Mouse (Mus musculus) heart, postnatal 0 days (tissue): Measurements from ENCODE around the gene 9130019O22Rik. TPM values are rescaled to one million over a fixed set of nuclear protein-coding genes. Genes with fewer than 3 reads are reported as not detected.

ENCODE experiments used
- ATAC-seq: fragments of 200-750 bp; cut with Nextera tagmentation; 2 replicates; pipeline ENCODE4 v1.8.0; 2017; ENCODE audit warnings: low read depth, moderate number of reproducible peaks, moderate library complexity; ENCODE audit not compliant: insufficient read depth
- DNase-seq: peaks from one replicate; pipeline ENCODE4 v3.0.0-alpha.2; 2016; ENCODE audit warnings: low spot score
- H3K27ac ChIP-seq: fragments of 300-500 bp; sonication (generic); 2 replicates; pipeline ENCODE4 v1.5.1; 2014; ENCODE audit warnings: low read depth, mild to moderate bottlenecking
- H3K27me3 ChIP-seq: fragments of 300-500 bp; sonication (generic); 2 replicates; pipeline ENCODE4 v1.6.1; 2014; ENCODE audit warnings: low read length, mixed read lengths; ENCODE audit not compliant: control insufficient read depth, insufficient read depth
- H3K36me3 ChIP-seq: fragments of 300-500 bp; sonication (generic); replicated peaks from 2 replicates; pipeline ENCODE4 v1.6.1; 2014; ENCODE audit warnings: low read length, mixed read lengths; ENCODE audit not compliant: control insufficient read depth, insufficient read depth
- H3K4me1 ChIP-seq: fragments of 300-500 bp; sonication (generic); 2 replicates; pipeline ENCODE4 v1.6.1; 2014; ENCODE audit warnings: antibody characterized with exemption; ENCODE audit not compliant: control insufficient read depth, insufficient read depth
- H3K4me2 ChIP-seq: fragments of 300-500 bp; sonication (generic); 2 replicates; pipeline ENCODE4 v1.6.1; 2014; ENCODE audit warnings: low read depth, mild to moderate bottlenecking, low read length, moderate library complexity
- H3K4me3 ChIP-seq: fragments of 300-500 bp; sonication (generic); 2 replicates; pipeline ENCODE4 v1.5.1; 2014; ENCODE audit warnings: low read depth, low read length
- H3K9ac ChIP-seq: fragments of 300-500 bp; sonication (generic); replicated peaks from 2 replicates; pipeline ENCODE4 v1.6.1; 2014; ENCODE audit warnings: low read depth, low read length, mixed read lengths
- H3K9me3 ChIP-seq: fragments of 300-500 bp; sonication (generic); replicated peaks from 2 replicates; pipeline ENCODE4 v1.6.1; 2016; ENCODE audit warnings: low read length; ENCODE audit not compliant: control insufficient read depth
- CTCF ChIP-seq: IDR thresholded peaks from 2 replicates; pipeline ENCODE4 v1.5.1; 2016; ENCODE audit warnings: antibody characterized with exemption, control low read depth, low read depth
- EP300 ChIP-seq: IDR thresholded peaks from 2 replicates; pipeline ENCODE4 v1.6.1; 2016; ENCODE audit warnings: antibody characterized with exemption, low read depth
- WGBS: fragments of 180-500 bp; shearing (Covaris S2); extraction: QIAGEN DNeasy Blood & Tissue Kit; methylation state at CpG from one replicate; pipeline ENCODE4 v1.1.7; 2014; 5-methylcytosine and 5-hydroxymethylcytosine counted together
- polyA plus RNA-seq: library from polyadenylated mRNA; unstranded; fragments of >200 nt; fragmentation: Nextera tagmentation; extraction: Ambion mirVana; gene quantifications from 2 replicates; pipeline ENCODE4 v1.2.1, GENCODE M21; 2015
- total RNA-seq: library from RNA; depleted of rRNA; stranded (reverse); fragments of >200 nt; gene quantifications from 2 replicates; pipeline ENCODE4 v1.2.3, GENCODE M21; 2014; ENCODE audit warnings: low replicate concordance; rRNA removed

Gene 9130019O22Rik
- total and polyA plus RNA-seq, 2 experiments from 2014 or later = 2.8 to 3.2 TPM

DNA sequence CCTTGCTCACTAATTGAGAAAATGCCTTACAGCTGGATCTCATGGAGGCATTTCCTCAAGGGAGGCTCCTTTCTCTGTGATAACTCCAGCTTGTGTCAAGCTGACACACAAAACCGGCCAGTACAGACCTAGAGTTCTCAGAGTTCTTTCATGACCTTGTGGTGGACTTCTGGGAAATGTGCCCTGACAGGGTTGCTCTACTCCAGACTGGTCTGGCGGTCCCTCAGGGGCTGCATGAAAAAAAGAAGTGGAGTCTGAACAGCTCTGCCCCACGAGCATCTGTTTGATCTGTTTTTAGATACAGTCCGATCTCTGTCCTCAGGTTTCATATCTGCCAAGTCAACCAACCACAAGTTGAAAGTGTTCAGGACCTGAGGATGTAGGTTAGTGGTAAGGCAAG, 49.3 kb downstream of the 9130019O22Rik start:
- TF ChIP-seq CTCF (no peak), EP300 (no peak)
- 30% methylated on average over 4 of the region's 4 CpGs for WGBS
- Histone ChIP-seq H3K9ac (no peak overlapping the region), H3K4me2 (no peak overlapping the region), H3K4me3 (no peak overlapping the region), H3K36me3 (peaks cover 13% of the 10 kb centered on the region; the same call in 1 of the 2 replicates), H3K9me3 (no peaks in the 10 kb centered on the region), H3K27me3 (no peaks in the 10 kb centered on the region), H3K27ac (no peak overlapping the region), H3K4me1 (0 out of 2 replicates have a peak, but pooled peaks cover 3% of the 10 kb centered on the region)
- ATAC-seq = no peak
- no peak for DNase-seq

DNA sequence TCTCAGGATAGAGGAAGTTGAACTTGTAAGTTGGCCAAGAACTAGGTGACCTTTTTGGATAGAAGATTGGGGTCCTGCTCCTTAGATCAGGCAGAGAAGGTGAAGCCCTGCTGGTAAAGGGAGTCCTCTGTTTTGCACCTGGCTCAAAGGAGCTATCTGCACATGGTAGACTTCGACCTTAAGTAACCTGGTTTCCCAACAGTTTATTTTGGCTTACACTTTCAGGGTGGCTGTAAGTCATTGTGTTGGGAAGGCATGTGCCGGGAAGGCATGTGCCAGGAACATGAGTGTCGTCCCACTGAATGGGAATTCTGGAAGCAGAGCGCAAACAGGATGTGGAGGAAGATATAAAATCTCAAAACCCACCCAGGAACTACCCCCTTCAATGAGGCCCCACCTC, 51.4 kb downstream of the 9130019O22Rik start:
- H3K9ac ChIP-seq = no peak overlapping the region
- H3K27me3 ChIP-seq = no peaks in the 10 kb centered on the region
- no peak for ATAC-seq
- TF ChIP-seq EP300 = no peak
- no peak for TF ChIP-seq CTCF
- H3K9me3 ChIP-seq = no peaks in the 10 kb centered on the region
- no peak overlapping the region for H3K27ac ChIP-seq
- H3K36me3 ChIP-seq = no peaks in the 10 kb centered on the region
- DNase-seq = no peak
- no peak overlapping the region for H3K4me2 ChIP-seq
- 76% methylated on average over 4 of the region's 4 CpGs for WGBS
- no peaks in the 10 kb centered on the region for H3K4me1 ChIP-seq
- no peak overlapping the region for H3K4me3 ChIP-seq

DNA sequence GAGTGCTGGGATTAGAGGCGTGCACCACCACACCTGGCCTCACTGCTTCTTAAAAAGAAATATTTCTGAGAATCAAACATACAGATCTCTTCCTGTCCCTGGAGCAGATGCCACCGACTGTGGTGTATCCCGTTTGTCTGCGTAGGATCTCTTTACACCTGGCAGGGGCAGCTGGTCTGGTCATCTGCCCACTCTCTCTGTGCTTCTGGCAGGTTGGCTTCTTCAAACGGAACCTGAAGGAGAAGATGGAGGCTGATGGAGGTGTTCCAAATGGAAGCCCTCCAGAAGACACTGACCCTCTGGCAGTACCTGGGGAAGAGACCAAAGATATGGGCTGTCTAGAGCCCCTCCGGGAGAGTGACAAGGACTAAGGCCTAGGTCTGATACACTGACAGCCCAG, 53.7 kb downstream of the 9130019O22Rik start:
- ATAC-seq = no peak
- no peaks in the 10 kb centered on the region for H3K27me3 ChIP-seq
- H3K36me3 ChIP-seq = no peaks in the 10 kb centered on the region
- no peak overlapping the region for H3K4me2 ChIP-seq
- no peak overlapping the region for H3K9ac ChIP-seq
- WGBS = 70% methylated on average over 6 of the region's 6 CpGs
- TF ChIP-seq EP300 (no peak), CTCF (no peak)
- DNase-seq = no peak
- H3K9me3 ChIP-seq = no peaks in the 10 kb centered on the region
- no peak overlapping the region for H3K27ac ChIP-seq
- H3K4me1 ChIP-seq = no peaks in the 10 kb centered on the region
- H3K4me3 ChIP-seq = no peak overlapping the region

Other genes starting within 250 kb of the 9130019O22Rik start
- gene Spn, start 249.3 kb downstream of the 9130019O22Rik start, total RNA-seq = 0.19 and 1.3 TPM in 2 replicates
- gene Spn, start 249.3 kb downstream of the 9130019O22Rik start, polyA plus RNA-seq = 0.10 and 0.18 TPM in 2 replicates
- gene Cd2bp2, start 191.1 kb downstream of the 9130019O22Rik start, total RNA-seq = 39.3 and 39.9 TPM in 2 replicates
- gene Cd2bp2, start 191.1 kb downstream of the 9130019O22Rik start, polyA plus RNA-seq = 26.9 and 27.2 TPM in 2 replicates
- 30.2 and 45.3 TPM in 2 replicates for gene Tbc1d10b, start 178.7 kb downstream of the 9130019O22Rik start, total RNA-seq
- gene Tbc1d10b, start 178.7 kb downstream of the 9130019O22Rik start, polyA plus RNA-seq = 9.6 and 10.8 TPM in 2 replicates
- 22.1 TPM in 1 of 2 replicates, not detected in the other for gene Mylpf, start 178.3 kb downstream of the 9130019O22Rik start, total RNA-seq
- gene Mylpf, start 178.3 kb downstream of the 9130019O22Rik start, polyA plus RNA-seq = 3.2 and 5.4 TPM in 2 replicates
- gene Zfp553, start 154.1 kb downstream of the 9130019O22Rik start, total RNA-seq = 11.8 and 18.5 TPM in 2 replicates
- 10.9 and 11.2 TPM in 2 replicates for gene Zfp553, start 154.1 kb downstream of the 9130019O22Rik start, polyA plus RNA-seq
- gene Sept1, start 154.0 kb downstream of the 9130019O22Rik start, total RNA-seq = 2.3 and 8.6 TPM in 2 replicates
- gene Sept1, start 154.0 kb downstream of the 9130019O22Rik start, polyA plus RNA-seq = 18.7 and 19.4 TPM in 2 replicates
- gene Zfp771, start 142.9 kb downstream of the 9130019O22Rik start, total RNA-seq = 38.5 and 43.6 TPM in 2 replicates
- 23.3 and 26.4 TPM in 2 replicates for gene Zfp771, start 142.9 kb downstream of the 9130019O22Rik start, polyA plus RNA-seq
- gene Dctpp1, start 126.5 kb downstream of the 9130019O22Rik start, total RNA-seq = 152 and 165 TPM in 2 replicates
- gene Dctpp1, start 126.5 kb downstream of the 9130019O22Rik start, polyA plus RNA-seq = 94.2 and 97.1 TPM in 2 replicates
- gene Sephs2, start 113.1 kb downstream of the 9130019O22Rik start, total RNA-seq = 76.5 and 78.0 TPM in 2 replicates
- 51.8 and 55.7 TPM in 2 replicates for gene Sephs2, start 113.1 kb downstream of the 9130019O22Rik start, polyA plus RNA-seq
- 1.7 and 4.0 TPM in 2 replicates for gene Itgal, start 90.9 kb downstream of the 9130019O22Rik start, total RNA-seq
- gene Itgal, start 90.9 kb downstream of the 9130019O22Rik start, polyA plus RNA-seq = 0.96 and 1.1 TPM in 2 replicates
- gene Zfp768, start 41.6 kb downstream of the 9130019O22Rik start, total RNA-seq = 46.8 and 54.3 TPM in 2 replicates
- gene Zfp768, start 41.6 kb downstream of the 9130019O22Rik start, polyA plus RNA-seq = 18.4 and 22.0 TPM in 2 replicates
- 5.8 TPM in 2 replicates for gene Zfp747, start 11.1 kb downstream of the 9130019O22Rik start, total RNA-seq
- 3.0 and 3.8 TPM in 2 replicates for gene Zfp747, start 11.1 kb downstream of the 9130019O22Rik start, polyA plus RNA-seq
- 12.1 and 24.7 TPM in 2 replicates for gene E430018J23Rik, start 6.5 kb upstream of the 9130019O22Rik start, total RNA-seq
- 3.3 and 3.7 TPM in 2 replicates for gene E430018J23Rik, start 6.5 kb upstream of the 9130019O22Rik start, polyA plus RNA-seq
- gene Zfp764, start 19.7 kb upstream of the 9130019O22Rik start, total RNA-seq = 6.4 and 11.3 TPM in 2 replicates
- gene Zfp764, start 19.7 kb upstream of the 9130019O22Rik start, polyA plus RNA-seq = 3.2 and 3.3 TPM in 2 replicates
- gene Zfp688, start 34.9 kb upstream of the 9130019O22Rik start, total RNA-seq = 8.1 and 15.5 TPM in 2 replicates
- 11.3 and 13.4 TPM in 2 replicates for gene Zfp688, start 34.9 kb upstream of the 9130019O22Rik start, polyA plus RNA-seq
- 1.9 and 3.0 TPM in 2 replicates for gene Zfp689, start 62.0 kb upstream of the 9130019O22Rik start, total RNA-seq
- gene Zfp689, start 62.0 kb upstream of the 9130019O22Rik start, polyA plus RNA-seq = 2.4 and 2.6 TPM in 2 replicates
- gene Prr14, start 72.4 kb upstream of the 9130019O22Rik start, total RNA-seq = 33.7 and 35.4 TPM in 2 replicates
- 22.3 and 24.7 TPM in 2 replicates for gene Prr14, start 72.4 kb upstream of the 9130019O22Rik start, polyA plus RNA-seq
- gene Fbrs, start 92.0 kb upstream of the 9130019O22Rik start, total RNA-seq = 19.1 and 31.1 TPM in 2 replicates
- gene Fbrs, start 92.0 kb upstream of the 9130019O22Rik start, polyA plus RNA-seq = 5.4 and 5.9 TPM in 2 replicates
- gene Srcap, start 124.8 kb upstream of the 9130019O22Rik start, total RNA-seq = 21.8 and 29.3 TPM in 2 replicates
- 15.0 and 16.1 TPM in 2 replicates for gene Srcap, start 124.8 kb upstream of the 9130019O22Rik start, polyA plus RNA-seq
- 12.5 and 17.4 TPM in 2 replicates for gene Gm42715, start 132.4 kb upstream of the 9130019O22Rik start, total RNA-seq
- gene Gm42715, start 132.4 kb upstream of the 9130019O22Rik start, polyA plus RNA-seq = 4.8 and 5.0 TPM in 2 replicates
- gene Tmem265, start 174.2 kb upstream of the 9130019O22Rik start, total RNA-seq = not detected in 2 replicates
- gene Tmem265, start 174.2 kb upstream of the 9130019O22Rik start, polyA plus RNA-seq = 2.6 and 3.3 TPM in 2 replicates
- gene Phkg2, start 186.2 kb upstream of the 9130019O22Rik start, total RNA-seq = 27.3 and 44.1 TPM in 2 replicates
- 22.2 and 23.1 TPM in 2 replicates for gene Phkg2, start 186.2 kb upstream of the 9130019O22Rik start, polyA plus RNA-seq
- gene Ccdc189, start 201.4 kb upstream of the 9130019O22Rik start, total RNA-seq = 9.9 and 15.0 TPM in 2 replicates
- gene Ccdc189, start 201.4 kb upstream of the 9130019O22Rik start, polyA plus RNA-seq = 16.0 and 17.6 TPM in 2 replicates
- gene Rnf40, start 201.6 kb upstream of the 9130019O22Rik start, total RNA-seq = 20.7 and 26.6 TPM in 2 replicates
- 21.3 and 23.1 TPM in 2 replicates for gene Rnf40, start 201.6 kb upstream of the 9130019O22Rik start, polyA plus RNA-seq
- gene Zfp629, start 228.6 kb upstream of the 9130019O22Rik start, total RNA-seq = 16.8 and 22.0 TPM in 2 replicates
- 6.9 and 11.3 TPM in 2 replicates for gene Zfp629, start 228.6 kb upstream of the 9130019O22Rik start, polyA plus RNA-seq